Comparison of ENCODE assay signal across 31 mouse cellular contexts in the genomic region with DNA sequence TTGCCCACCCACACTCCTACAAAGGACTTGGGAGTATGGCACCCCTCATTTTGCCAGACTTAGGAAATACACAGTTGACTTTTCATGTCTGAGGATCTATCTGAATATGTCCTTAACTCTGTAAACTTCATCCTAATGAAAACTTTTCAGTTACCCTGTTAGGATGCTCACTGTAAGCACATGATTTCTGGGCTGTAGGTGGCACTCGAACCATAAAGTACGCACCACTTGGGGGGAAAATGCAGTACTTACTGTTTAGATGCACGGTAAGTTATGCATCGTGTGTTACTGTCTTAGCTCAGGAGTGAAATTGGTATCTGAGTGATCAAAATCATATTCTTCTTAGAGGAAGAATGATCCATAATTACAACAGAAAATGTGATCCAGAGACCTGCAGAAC.
DNase-seq lines count a peak whose midpoint lies in the region; ATAC-seq and TF ChIP-seq lines count a peak whose summit lies in the region.
"Had no signal": no experiment of that assay in that cellular context is flagged by ENCODE, and none has a peak within 500 bp of the region (broad histone marks: within the 10 kb centered on the region; RNA-seq: fewer than 3 reads in every experiment).

No protein-coding gene starts in this region.

- WGBS in heart, adult 2 months, result 82% methylated on average over 4 of the region's 4 CpGs
- 84% methylated on average over 4 of the region's 4 CpGs for WGBS in heart, embryonic 12.5 days

- POLR2A ChIA-PET in Patski (lab: Charles Lee), result no interaction called here

- TF ChIP-seq EP300 in heart, adult 2 months (IDR thresholded peaks at IDR 0.05; ENCODE audit: insufficient read depth, low read depth, low read length), result no peak

- no peak overlapping the region for H3K4me3 ChIP-seq in heart, adult 2 months
- H3K4me3 ChIP-seq in heart, embryonic 12.5 days, result no peak overlapping the region
- no peak overlapping the region for H3K4me3 ChIP-seq in layer of hippocampus, adult 2 months
- no peak overlapping the region for H3K4me3 ChIP-seq in C2C12 (ENCODE audit: insufficient read depth, poor library complexity, severe bottlenecking)
- H3K4me3 ChIP-seq: embryonic facial prominence, embryonic 13.5 days; forebrain, embryonic 10.5 days; heart, embryonic 13.5 days; hindbrain, embryonic 12.5 days; kidney, embryonic 15.5 days; lung, embryonic 15.5 days; megakaryocyte, embryonic 14.5 days; midbrain, embryonic 12.5 days; neural tube, embryonic 15.5 days had no signal

- DNase-seq in heart, adult 2 months, result no peak
- DNase-seq in layer of hippocampus, adult 2 months (ENCODE audit: low spot score in 2 of 2), result no peak
- no peak for DNase-seq in layer of hippocampus, adult 8-10 months (ENCODE audit: low spot score in 2 of 2)
- no peak for DNase-seq in Patski (ENCODE audit: low read depth, low spot score)
- DNase-seq in c-Kit-positive CD71-positive TER-119-positive erythroid progenitor cells, embryonic 14.5 days (ENCODE audit: low spot score), result no peak
- DNase-seq: adrenal gland, adult 8-10 months; cerebellum, adult 11 months; cerebellum, adult 9-11 months; gastrocnemius, postnatal 36 days; heart, adult 18-20 months; kidney, adult 11 months; kidney, postnatal 36 days; layer of hippocampus, postnatal 36 days; liver; lung, postnatal 4 days; right cerebral cortex, postnatal 25 days; thymus, adult 18-20 months; thymus, postnatal 25 days had no signal

- H3K79me2 ChIP-seq in heart, adult 2 months (replicated peaks; ENCODE audit: control insufficient read depth, insufficient read depth, low read length), result no peaks in the 10 kb centered on the region
- H3K79me2 ChIP-seq in C2C12 (ENCODE audit: control insufficient read depth, insufficient read depth), result no peaks in the 10 kb centered on the region

- intact Hi-C loops in heart, adult 2 months (cut with DNase I), result no loop called here

- no peak for TF ChIP-seq POLR2A in heart, adult 2 months (IDR thresholded peaks at IDR 0.05; ENCODE audit: insufficient read depth, low read depth, low read length)

- H3K27me3 ChIP-seq in heart, adult 2 months (ENCODE audit: control insufficient read depth, insufficient read depth, low read length), result no peaks in the 10 kb centered on the region
- no peaks in the 10 kb centered on the region for H3K27me3 ChIP-seq in heart, embryonic 12.5 days (replicated peaks)
- H3K27me3 ChIP-seq in C2C12 (ENCODE audit: control insufficient read depth, insufficient read depth, insufficient read length), result no peaks in the 10 kb centered on the region
- H3K27me3 ChIP-seq in Patski, result no peaks in the 10 kb centered on the region
- H3K27me3 ChIP-seq: embryonic facial prominence, embryonic 13.5 days; heart, embryonic 13.5 days; hindbrain, embryonic 12.5 days; kidney, embryonic 15.5 days; lung, embryonic 15.5 days; megakaryocyte, embryonic 14.5 days; midbrain, embryonic 12.5 days; neural tube, embryonic 15.5 days had no signal

- peaks cover 3% of the 10 kb centered on the region for H3K4me1 ChIP-seq in heart, adult 2 months (ENCODE audit: control insufficient read depth, insufficient read depth, low read length)
- H3K4me1 ChIP-seq in heart, embryonic 12.5 days (replicated peaks), result no peaks in the 10 kb centered on the region
- H3K4me1 ChIP-seq: embryonic facial prominence, embryonic 13.5 days; forebrain, embryonic 10.5 days; hindbrain, embryonic 12.5 days; lung, embryonic 15.5 days; megakaryocyte, embryonic 14.5 days; neural tube, embryonic 15.5 days had no signal

- no peaks in the 10 kb centered on the region for H3K9me3 ChIP-seq in heart, embryonic 12.5 days (replicated peaks)
- H3K9me3 ChIP-seq: embryonic facial prominence, embryonic 13.5 days; forebrain, embryonic 10.5 days; heart, embryonic 13.5 days; hindbrain, embryonic 12.5 days; kidney, embryonic 15.5 days; lung, embryonic 15.5 days; midbrain, embryonic 12.5 days; neural tube, embryonic 15.5 days had no signal

- peak; percentile 24 for TF ChIP-seq CTCF in heart, adult 2 months (IDR thresholded peaks at IDR 0.05)
- peak; percentile 66 for TF ChIP-seq CTCF in layer of hippocampus, adult 2 months (conservative IDR thresholded peaks at IDR 0.05)
- TF ChIP-seq CTCF in C2C12 (IDR thresholded peaks at IDR 0.05; ENCODE audit: control insufficient read depth, insufficient read depth, insufficient read length), result peak; percentile 13
- peak; percentile 26 for TF ChIP-seq CTCF in Patski (IDR thresholded peaks at IDR 0.05)

- peaks cover 4% of the 10 kb centered on the region for H3K36me3 ChIP-seq in heart, adult 2 months (ENCODE audit: control insufficient read depth, insufficient read depth, low read length)
- no peaks in the 10 kb centered on the region for H3K36me3 ChIP-seq in heart, embryonic 12.5 days
- no peaks in the 10 kb centered on the region for H3K36me3 ChIP-seq in C2C12 (ENCODE audit: control insufficient read depth, insufficient read depth)
- H3K36me3 ChIP-seq: embryonic facial prominence, embryonic 13.5 days; forebrain, embryonic 10.5 days; heart, embryonic 13.5 days; hindbrain, embryonic 12.5 days; kidney, embryonic 15.5 days; lung, embryonic 15.5 days; midbrain, embryonic 12.5 days; neural tube, embryonic 15.5 days had no signal

- in situ Hi-C loops in Patski (cut with MboI; ENCODE audit: low pct_unique_long_range_greater_than_20kb), result loop anchor here (5.0 kb wide), 1 partner anchor 250 kb away; no protein-coding TSS in a partner anchor

- no peaks in the 10 kb centered on the region for H3K79me3 ChIP-seq in C2C12 (ENCODE audit: low read depth)

- H3K9ac ChIP-seq in heart, adult 2 months (ENCODE audit: low read depth, low read length), result no peak overlapping the region
- no peak overlapping the region for H3K9ac ChIP-seq in heart, embryonic 12.5 days
- H3K9ac ChIP-seq: embryonic facial prominence, embryonic 13.5 days; heart, embryonic 13.5 days; hindbrain, embryonic 12.5 days; kidney, embryonic 15.5 days; liver, embryonic 14.5 days; lung, embryonic 15.5 days; midbrain, embryonic 12.5 days; neural tube, embryonic 15.5 days had no signal

- H3K4me2 ChIP-seq in heart, embryonic 12.5 days, result no peak overlapping the region
- H3K4me2 ChIP-seq: embryonic facial prominence, embryonic 13.5 days; heart, embryonic 13.5 days; hindbrain, embryonic 12.5 days; kidney, embryonic 15.5 days; lung, embryonic 15.5 days; midbrain, embryonic 12.5 days; neural tube, embryonic 15.5 days had no signal

- ATAC-seq in heart, embryonic 12.5 days (ENCODE audit: insufficient number of reproducible peaks, low FRiP score), result no peak
- no peak for ATAC-seq in Patski
- ATAC-seq: forebrain, embryonic 16.5 days had no signal

- CTCF ChIA-PET in Patski (lab: Charles Lee), result no interaction called here

- H3ac ChIP-seq in C2C12 (ENCODE audit: control insufficient read depth, insufficient read length, low read depth), result no peak overlapping the region

- no peak overlapping the region for H3K27ac ChIP-seq in heart, adult 2 months
- no peak overlapping the region for H3K27ac ChIP-seq in heart, embryonic 12.5 days (ENCODE audit: poor library complexity, severe bottlenecking)
- H3K27ac ChIP-seq in layer of hippocampus, adult 2 months, result no peak overlapping the region
- H3K27ac ChIP-seq: embryonic facial prominence, embryonic 13.5 days; forebrain, embryonic 10.5 days; heart, embryonic 13.5 days; hindbrain, embryonic 12.5 days; kidney, embryonic 15.5 days; liver, embryonic 14.5 days; lung, embryonic 15.5 days; midbrain, embryonic 12.5 days; neural tube, embryonic 15.5 days had no signal

TF ChIP-seq in C2C12, 6 proteins besides CTCF, POLR2A, EP300 and RAD21:
- TF ChIP-seq MAX (IDR thresholded peaks at IDR 0.05) (no peak), MYOG (IDR thresholded peaks at IDR 0.05; ENCODE audit: control insufficient read depth, extremely low read depth, insufficient read length) (no peak), CEBPB (IDR thresholded peaks at IDR 0.05; ENCODE audit: low read depth) (no peak), USF1 (IDR thresholded peaks at IDR 0.05; ENCODE audit: low read depth) (no peak), MYOD1 (IDR thresholded peaks at IDR 0.05; ENCODE audit: control insufficient read depth, insufficient read length, low read depth) (no peak), FOSL1 (IDR thresholded peaks at IDR 0.05; ENCODE audit: insufficient read depth, low read length, poor library complexity, severe bottlenecking) (no peak)
TF ChIP-seq in C2C12: peak in this region for 0.

Comparison
In these comparisons a context has a peak if more than half of its experiments do, and no peak if none do; other contexts are left out.
1. CTCF ChIP-seq: peak in every context shown above with its lines; median percentile 66 in layer of hippocampus, adult 2 months; 26 in Patski; 24 in heart, adult 2 months; 13 in C2C12.